Mouse (Mus musculus) C2C12 (cell line): ENCODE results near the gene Stxbp5l.

ENCODE experiments used
- CEBPB ChIP-seq: IDR thresholded peaks from one replicate; pipeline ENCODE4 v1.6.1; 2011; ENCODE audit warnings: low read depth, mild to moderate bottlenecking, control low read depth, moderate library complexity
- CTCF ChIP-seq: IDR thresholded peaks from one replicate; pipeline ENCODE4 v1.5.1; 2011; ENCODE audit not compliant: control insufficient read depth, insufficient read depth, insufficient read length
- MYOD1 ChIP-seq: IDR thresholded peaks from one replicate; pipeline ENCODE4 v1.6.1; 2011; ENCODE audit warnings: low read depth; ENCODE audit not compliant: control insufficient read depth, insufficient read length
- MYOG ChIP-seq: IDR thresholded peaks from one replicate; pipeline ENCODE4 v1.6.1; 2011; ENCODE audit not compliant: control insufficient read depth, insufficient read length; ENCODE audit errors: extremely low read depth
- USF1 ChIP-seq: IDR thresholded peaks from one replicate; pipeline ENCODE4 v1.6.1; 2011; ENCODE audit warnings: low read depth, mild to moderate bottlenecking, control low read depth, moderate library complexity

DNA sequence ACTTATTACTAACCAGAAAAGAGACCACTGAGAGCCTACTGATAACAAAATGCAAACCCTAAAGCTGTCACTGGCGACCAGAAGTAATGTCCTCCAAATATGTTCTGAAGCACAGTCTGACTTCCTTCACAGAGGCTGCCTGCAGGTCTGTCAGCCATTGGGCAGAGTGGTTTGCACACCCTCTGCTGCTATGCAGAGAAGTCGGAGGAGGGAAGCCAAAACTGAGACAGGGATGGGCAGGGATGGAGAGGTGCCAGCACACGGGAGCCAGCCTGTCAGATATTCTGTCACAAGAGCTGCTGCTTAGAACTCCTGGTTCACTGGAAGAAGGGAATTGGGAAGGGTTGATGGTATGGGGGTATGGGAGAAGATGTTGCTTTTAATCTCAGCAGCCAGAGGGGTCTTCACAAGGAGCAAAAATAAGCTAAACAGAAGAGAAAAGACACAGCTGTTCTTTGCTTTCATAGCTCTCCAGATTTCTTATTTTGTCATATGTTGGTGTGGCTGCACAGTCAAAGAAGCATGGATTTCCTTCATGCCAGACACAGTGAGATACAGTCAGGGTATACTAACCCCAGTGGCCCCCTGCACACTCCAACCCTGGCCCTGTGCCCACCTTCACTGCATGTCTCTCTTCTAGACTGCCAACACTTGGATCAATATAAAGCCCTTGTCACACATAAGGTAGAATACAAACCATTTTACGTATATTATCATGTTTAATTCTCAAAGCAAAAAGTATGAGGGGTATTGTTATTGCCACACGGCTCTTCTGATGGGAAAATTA lies 48.8 kb upstream of the Stxbp5l start:
- TF ChIP-seq CTCF = no peak
- TF ChIP-seq USF1 = no peak
- TF ChIP-seq CEBPB = no peak
- TF ChIP-seq MYOD1 = no peak
- TF ChIP-seq MYOG = no peak
